ENCODE assay signal across 17 mouse cellular contexts in genomic region chr6:92572139-92572538, GRCm38 (mm10).
"Had no signal": no experiment of that assay in that cellular context is flagged by ENCODE, and none has a peak within 500 bp of the region (broad histone marks: within the 10 kb centered on the region; RNA-seq: fewer than 3 reads in every experiment).

No protein-coding gene starts in this region.

- H3K4me1 ChIP-seq: limb, embryonic 10.5 days; liver, embryonic 15.5 days had no signal

- H3K4me2 ChIP-seq: liver, embryonic 11.5 days; liver, embryonic 15.5 days; lung, embryonic 14.5 days; midbrain, embryonic 11.5 days; midbrain, embryonic 15.5 days; neural tube, embryonic 13.5 days had no signal

- H3K27me3 ChIP-seq: liver, embryonic 15.5 days; midbrain, embryonic 15.5 days; neural tube, embryonic 13.5 days had no signal

- H3K4me3 ChIP-seq: layer of hippocampus, adult 2 months; left cerebral cortex, adult 2 months; limb, embryonic 10.5 days; liver, embryonic 15.5 days; midbrain, embryonic 15.5 days; neural tube, embryonic 13.5 days had no signal

- ATAC-seq: midbrain, embryonic 15.5 days had no signal

- H3K27ac ChIP-seq: kidney, postnatal 0 days; layer of hippocampus, adult 2 months; left cerebral cortex, adult 2 months; limb, embryonic 10.5 days; liver, embryonic 15.5 days; neural tube, embryonic 13.5 days; stomach, postnatal 0 days had no signal

- DNase-seq: kidney, adult 11 months; kidney, adult 9 months; kidney, postnatal 4 days; lung, embryonic 14.5 days; lung, postnatal 36 days; right cerebral cortex, postnatal 25 days; thymus, postnatal 14 days had no signal

- H3K9me3 ChIP-seq: limb, embryonic 10.5 days; liver, embryonic 15.5 days; midbrain, embryonic 15.5 days; neural tube, embryonic 13.5 days had no signal

- H3K9ac ChIP-seq: liver, embryonic 15.5 days; lung, embryonic 14.5 days; midbrain, embryonic 15.5 days; neural tube, embryonic 13.5 days had no signal

- H3K36me3 ChIP-seq: limb, embryonic 10.5 days; liver, embryonic 15.5 days; midbrain, embryonic 15.5 days; neural tube, embryonic 13.5 days had no signal
